Mouse (Mus musculus) layer of hippocampus, adult 2 months (tissue): ENCODE results near the gene Gm9774. TPM values are rescaled to one million over a fixed set of nuclear protein-coding genes. Genes with fewer than 3 reads are reported as not detected.

Source experiments
- DNase-seq, 2 experiments: peaks; one replicate each; pipeline ENCODE4 v3.0.0; 2022; ENCODE audit warnings: low spot score in 2 of 2
- H3K27ac ChIP-seq: fragments of 200-600 bp; 2 replicates; pipeline ENCODE4 v1.8.1; 2022
- H3K4me3 ChIP-seq: fragments of 200-600 bp; 2 replicates; pipeline ENCODE4 v1.8.1; 2022; ENCODE audit warnings: mild to moderate bottlenecking
- CTCF ChIP-seq: fragments of 200-600 bp; conservative IDR thresholded peaks from 2 replicates; pipeline ENCODE4 v1.8.1; 2022; ENCODE audit warnings: antibody characterized with exemption, mild to moderate bottlenecking, moderate library complexity
- long read RNA-seq, 2 experiments: library from polyadenylated mRNA; stranded (forward); transcript quantifications; one replicate each; pipeline ENCODE4 v2.0.0; 2021; ENCODE audit warnings: borderline mapping rate in 2 of 2
- total RNA-seq, 2 experiments: library from RNA; stranded (reverse); gene quantifications; 2 replicates each; pipeline ENCODE4 v1.2.3; 2021

Gm9774 gene
- 1 to 10 TPM; 1.1 to 4.2 TPM for total RNA-seq
- long read RNA-seq, experiment 1: 0 reads
- long read RNA-seq, experiment 2, partial matches to known transcripts: 0 of 1 reads
- long read RNA-seq, experiment 2, other reads (novel, unspliced or antisense): 0 of 1 reads

GRCm38 (mm10) chr3:92429323-92429722, at the start of gene Gm9774:
Gene Gm9774 (minus strand): TSS chr3:92429423.
- Histone ChIP-seq H3K4me3 (no peak within 1 kb of the TSS), H3K27ac (no peak within 1 kb of the TSS)
- TF ChIP-seq CTCF: no peak
- DNase-seq: no peak

- Histone ChIP-seq H3K4me3 (no peak overlapping the region), H3K27ac (no peak overlapping the region)
- TF ChIP-seq CTCF: no peak
- no peak for DNase-seq
Measured at GRCm38 (mm10) chr3:92470111-92470510, 40.9 kb upstream of the Gm9774 start.

DNA sequence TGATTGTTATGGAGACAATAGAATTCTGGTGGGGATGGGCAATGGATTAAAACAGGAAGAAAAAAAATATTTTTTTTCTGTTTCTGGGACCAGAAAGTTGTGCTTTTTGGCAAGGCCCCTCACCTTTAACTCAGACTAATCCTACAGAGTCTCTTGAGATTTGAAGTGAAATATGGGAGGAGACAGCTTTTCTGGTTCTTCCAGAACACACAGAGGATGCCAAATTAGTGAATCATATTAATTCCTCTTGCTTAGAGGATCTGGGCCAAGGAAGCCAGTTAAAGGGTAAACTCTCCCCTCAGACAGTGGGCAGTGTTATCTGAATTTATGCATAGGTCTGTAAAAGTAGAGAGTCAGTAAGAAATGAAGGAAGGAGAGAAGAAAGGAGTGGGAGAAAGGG, 38.2 kb upstream of the Gm9774 start:
- no peak for DNase-seq
- no peak overlapping the region for H3K4me3 ChIP-seq
- TF ChIP-seq CTCF: no peak

GRCm38 (mm10) chr3:92466576-92466975, 37.4 kb upstream of the Gm9774 start:
- H3K27ac ChIP-seq: no peak overlapping the region
- DNase-seq: no peak
- no peak for TF ChIP-seq CTCF
- H3K4me3 ChIP-seq: no peak overlapping the region

More for the DNA sequence above, 38.2 kb upstream of the Gm9774 start:
- no peak overlapping the region for H3K27ac ChIP-seq

DNA sequence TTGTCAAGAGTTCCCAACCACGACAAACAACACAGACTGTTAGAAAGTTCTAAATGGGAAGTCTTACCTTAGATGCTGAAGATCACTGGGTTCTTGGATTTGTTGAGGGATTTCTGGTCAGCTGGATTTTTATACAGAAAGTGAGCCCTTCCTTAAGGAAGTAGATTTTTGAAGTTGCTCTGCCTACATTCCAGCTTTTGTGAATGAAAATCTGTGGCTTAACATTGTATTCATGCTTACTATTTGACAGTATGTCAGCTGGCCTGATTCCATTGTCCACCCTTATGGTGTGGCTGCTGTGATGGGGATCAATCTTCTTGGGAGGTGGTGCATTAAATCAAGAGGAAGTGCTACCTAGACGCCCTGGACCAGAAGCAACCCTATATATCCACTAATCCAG, 29.4 kb upstream of the Gm9774 start, which contains the start of gene Sprr3:
Sprr3 (minus strand) TSS at position 101 of the 400 bp plus-strand sequence.
- H3K4me3 ChIP-seq: no peak within 1 kb of the TSS
- H3K27ac ChIP-seq: no peak within 1 kb of the TSS
- no peak for TF ChIP-seq CTCF
- no peak for DNase-seq

DNA sequence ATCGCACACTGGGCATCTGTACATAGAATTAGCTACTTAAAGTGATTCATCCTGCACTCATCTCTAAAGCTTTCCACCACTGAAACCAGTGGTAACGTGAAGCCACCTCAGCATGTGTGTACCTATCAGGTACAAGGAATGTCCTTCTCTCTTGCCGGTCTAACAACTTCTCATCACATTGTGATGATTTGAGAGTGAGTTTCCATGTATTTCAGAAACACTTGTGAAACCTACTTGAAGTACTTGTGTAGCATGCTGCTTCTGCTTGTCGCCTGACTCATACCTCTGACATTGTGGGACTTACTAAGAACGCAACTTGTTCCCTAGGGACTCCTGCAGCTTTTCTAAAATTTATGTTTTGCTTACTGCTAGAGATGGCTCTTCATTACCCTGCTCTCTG, 25.9 kb upstream of the Gm9774 start:
- Histone ChIP-seq H3K4me3 (no peak overlapping the region), H3K27ac (no peak overlapping the region)
- no peak for TF ChIP-seq CTCF
- no peak for DNase-seq

DNA sequence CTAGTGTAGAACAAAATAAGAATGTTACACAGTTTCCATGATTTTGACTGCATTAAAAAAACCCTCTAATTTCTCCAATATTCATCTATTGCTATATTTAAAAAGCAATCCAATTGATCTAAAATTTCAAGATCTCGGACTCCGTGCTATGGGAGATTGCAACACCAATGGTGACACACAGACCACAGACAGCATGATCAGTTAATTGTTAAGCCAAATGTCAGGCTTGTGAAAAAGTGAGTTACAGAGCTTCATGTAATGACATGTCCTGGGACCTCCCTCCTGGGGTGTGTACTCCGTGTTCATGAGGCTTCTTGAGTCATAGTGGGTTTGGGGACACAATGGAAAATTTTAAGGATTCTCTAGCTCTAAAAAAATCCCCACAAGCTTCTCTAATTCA, 11.0 kb upstream of the Gm9774 start:
- DNase-seq: no peak
- no peak overlapping the region for H3K27ac ChIP-seq
- H3K4me3 ChIP-seq: no peak overlapping the region
- no peak for TF ChIP-seq CTCF

DNA sequence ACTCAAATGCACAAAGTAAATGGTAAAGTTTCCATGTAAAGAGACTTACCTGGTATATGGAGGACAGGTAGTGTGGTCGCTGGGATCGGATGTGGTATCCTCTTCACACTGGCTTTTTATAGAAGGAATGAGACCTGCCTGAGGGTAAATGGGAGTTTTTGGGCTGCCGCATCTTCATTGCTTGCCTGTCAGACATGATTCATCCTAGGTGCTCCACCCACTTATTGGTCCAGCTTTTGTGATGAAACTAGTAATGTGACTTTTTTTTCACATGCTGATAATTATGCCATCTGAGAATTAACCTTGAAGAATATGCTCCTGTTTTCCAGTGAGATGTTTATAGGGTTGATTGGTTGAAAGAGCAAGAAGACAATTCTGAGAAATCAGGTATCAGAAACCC, 9.5 kb upstream of the Gm9774 start, which contains the start of gene Sprr1b:
Sprr1b (minus strand) TSS at position 101 of the 400 bp plus-strand sequence.
- Histone ChIP-seq H3K4me3 (no peak within 1 kb of the TSS), H3K27ac (no peak within 1 kb of the TSS)
- TF ChIP-seq CTCF: no peak
- DNase-seq: no peak

DNA sequence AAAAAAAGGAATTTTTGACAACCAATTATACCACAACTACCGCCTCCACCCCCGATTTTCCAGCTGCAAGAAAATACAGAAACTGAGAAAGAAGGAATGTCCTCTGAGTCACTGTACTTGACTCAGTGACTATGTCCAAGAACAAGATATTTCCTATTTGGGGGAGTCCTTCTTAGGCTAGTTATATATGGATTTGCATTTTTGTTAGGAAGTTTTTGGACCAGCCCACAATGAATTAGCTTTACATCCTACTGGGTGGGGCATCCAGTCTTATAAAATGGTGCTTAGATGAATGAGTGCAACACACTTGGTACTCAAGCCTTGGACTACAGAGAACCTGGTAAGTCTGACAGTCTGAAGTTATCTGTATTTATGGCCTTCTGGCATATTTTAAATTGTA, 3.1 kb upstream of the Gm9774 start, which contains the start of gene Sprr2k:
Sprr2k (plus strand) TSS at position 301 of the 400 bp plus-strand sequence.
- no peak for TF ChIP-seq CTCF
- no peak for DNase-seq
- no peak within 1 kb of the TSS for H3K27ac ChIP-seq
- no peak within 1 kb of the TSS for H3K4me3 ChIP-seq

DNA sequence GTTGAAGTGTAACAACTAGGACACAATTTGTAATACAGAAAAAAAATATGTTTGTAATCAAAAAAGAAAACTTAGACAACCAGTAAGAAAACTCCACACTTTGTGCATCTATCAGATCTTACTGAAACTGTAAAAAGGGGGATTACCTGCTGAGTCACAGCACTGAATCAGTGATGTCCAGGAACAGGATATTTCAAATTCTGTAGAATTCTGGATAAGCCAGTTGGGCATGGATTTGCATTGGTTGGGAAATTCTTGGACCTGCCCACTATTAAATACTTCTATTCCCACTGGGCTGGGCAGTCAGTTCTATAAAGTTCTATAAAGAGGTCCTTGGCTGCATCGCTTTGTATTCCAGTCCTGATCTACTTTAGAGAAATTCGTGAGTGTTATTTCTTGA, 11.4 kb downstream of the Gm9774 start, which contains the start of gene Sprr2j-ps:
Sprr2j-ps (plus strand) TSS at position 301 of the 400 bp plus-strand sequence.
- DNase-seq: no peak
- no peak within 1 kb of the TSS for H3K4me3 ChIP-seq
- H3K27ac ChIP-seq: no peak within 1 kb of the TSS
- no peak for TF ChIP-seq CTCF

DNA sequence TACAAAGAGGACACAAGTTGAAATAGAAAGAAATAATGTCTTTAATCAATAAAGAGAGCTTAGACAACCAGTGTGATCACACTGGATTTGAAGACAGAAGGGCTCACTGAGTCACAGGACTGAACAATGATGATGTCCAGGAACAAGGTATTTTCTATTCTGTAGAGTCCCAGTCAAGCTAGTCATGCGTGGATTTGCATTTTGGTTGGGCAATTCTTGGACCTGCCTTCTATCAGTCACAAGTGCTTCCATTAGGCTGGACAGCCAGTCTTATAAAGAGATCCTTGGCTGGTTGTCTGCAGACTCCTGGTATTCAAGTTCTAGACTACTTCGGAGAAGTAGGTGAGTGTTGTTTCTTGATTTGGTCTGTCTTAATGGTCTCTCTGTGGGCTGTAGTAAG, 21.5 kb downstream of the Gm9774 start, which contains the start of gene Sprr2i:
Sprr2i (plus strand) TSS at position 301 of the 400 bp plus-strand sequence.
- TF ChIP-seq CTCF: no peak
- no peak for DNase-seq
- Histone ChIP-seq H3K27ac (no peak within 1 kb of the TSS), H3K4me3 (no peak within 1 kb of the TSS)

- H3K4me3 ChIP-seq: no peak overlapping the region
- H3K27ac ChIP-seq: no peak overlapping the region
- peak; percentile 70 for TF ChIP-seq CTCF
- DNase-seq: no peak
Measured at GRCm38 (mm10) chr3:92394301-92394700, 34.9 kb downstream of the Gm9774 start.

DNA sequence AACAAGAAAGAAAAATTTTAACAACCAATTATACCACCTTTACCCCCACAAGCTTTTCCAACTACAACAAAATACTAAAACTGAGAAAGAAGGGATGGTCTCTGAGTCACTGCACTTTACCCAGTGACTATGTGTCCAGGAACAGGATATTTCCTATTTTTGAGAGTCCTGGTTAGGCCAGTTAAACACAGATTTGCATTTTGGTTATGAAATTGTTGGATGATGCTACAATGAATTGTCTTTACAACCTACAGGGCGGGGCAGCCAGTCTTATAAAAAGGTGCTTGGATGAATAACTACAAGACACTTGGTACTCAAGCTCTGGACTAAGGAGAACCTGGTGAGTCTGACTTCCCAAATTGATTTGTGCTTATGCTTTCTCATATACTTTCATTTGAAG, 43.8 kb downstream of the Gm9774 start, which contains the start of gene Sprr2h:
Sprr2h (plus strand) TSS at position 301 of the 400 bp plus-strand sequence.
- TF ChIP-seq CTCF: no peak

More for the DNA sequence above, 43.8 kb downstream of the Gm9774 start, which contains the start of gene Sprr2h:
- no peak for DNase-seq
- no peak within 1 kb of the TSS for H3K4me3 ChIP-seq
- H3K27ac ChIP-seq: no peak within 1 kb of the TSS

Other genes starting within 250 kb of the Gm9774 start
- gene Sprr2a1, start 213.6 kb downstream of the Gm9774 start, total RNA-seq: not detected
- gene Sprr2a2, start 213.5 kb downstream of the Gm9774 start, total RNA-seq: not detected
- not detected for gene Sprr2a3, start 144.0 kb downstream of the Gm9774 start, total RNA-seq
- gene Sprr2b, start 112.8 kb downstream of the Gm9774 start, total RNA-seq: not detected
- not detected for gene Sprr2d, start 90.3 kb downstream of the Gm9774 start, total RNA-seq
- gene Sprr2e, start 77.3 kb downstream of the Gm9774 start, total RNA-seq: not detected
- gene Sprr2f, start 64.2 kb downstream of the Gm9774 start, total RNA-seq: not detected
- not detected for gene Sprr2h, start 43.7 kb downstream of the Gm9774 start, total RNA-seq
- gene Sprr2i, start 21.4 kb downstream of the Gm9774 start, total RNA-seq: not detected
- gene Sprr2j-ps, start 11.3 kb downstream of the Gm9774 start, total RNA-seq: not detected
- gene Sprr2k, start 3.2 kb upstream of the Gm9774 start, total RNA-seq: not detected
- not detected for gene Sprr1b, start 9.4 kb upstream of the Gm9774 start, total RNA-seq
- not detected for gene Sprr3, start 29.3 kb upstream of the Gm9774 start, total RNA-seq
- gene Sprr1a, start 56.5 kb upstream of the Gm9774 start, total RNA-seq: not detected
- gene Sprr4, start 71.1 kb upstream of the Gm9774 start, total RNA-seq: not detected
- not detected for gene 2310046K23Rik, start 105.1 kb upstream of the Gm9774 start, total RNA-seq
- gene Ivl, start 144.3 kb upstream of the Gm9774 start, total RNA-seq: not detected
- gene Smcp, start 159.6 kb upstream of the Gm9774 start, total RNA-seq: not detected
- not detected for gene 2210017I01Rik, start 178.1 kb upstream of the Gm9774 start, total RNA-seq
- gene Lce6a, start 192.2 kb upstream of the Gm9774 start, total RNA-seq: not detected
- not detected for gene Lce1a1, start 218.9 kb upstream of the Gm9774 start, total RNA-seq
- gene Lce1b, start 227.5 kb upstream of the Gm9774 start, total RNA-seq: not detected
- not detected for gene Lce1a2, start 240.9 kb upstream of the Gm9774 start, total RNA-seq
- not detected for gene Lce1c, start 249.8 kb upstream of the Gm9774 start, total RNA-seq